Mouse (Mus musculus) right cerebral cortex, adult 18-20 months (tissue): ENCODE measurements around the gene Fam104a.
"Not testable (repeated sequence)": the region's sequence is repeated elsewhere in the genome, so short reads cannot be mapped to it uniquely, and the experiment has no call there.

Experiments
- DNase-seq: peaks from one replicate; pipeline ENCODE4 v3.0.0; 2022; ENCODE audit warnings: mixed read lengths

Fam104a gene

DNA sequence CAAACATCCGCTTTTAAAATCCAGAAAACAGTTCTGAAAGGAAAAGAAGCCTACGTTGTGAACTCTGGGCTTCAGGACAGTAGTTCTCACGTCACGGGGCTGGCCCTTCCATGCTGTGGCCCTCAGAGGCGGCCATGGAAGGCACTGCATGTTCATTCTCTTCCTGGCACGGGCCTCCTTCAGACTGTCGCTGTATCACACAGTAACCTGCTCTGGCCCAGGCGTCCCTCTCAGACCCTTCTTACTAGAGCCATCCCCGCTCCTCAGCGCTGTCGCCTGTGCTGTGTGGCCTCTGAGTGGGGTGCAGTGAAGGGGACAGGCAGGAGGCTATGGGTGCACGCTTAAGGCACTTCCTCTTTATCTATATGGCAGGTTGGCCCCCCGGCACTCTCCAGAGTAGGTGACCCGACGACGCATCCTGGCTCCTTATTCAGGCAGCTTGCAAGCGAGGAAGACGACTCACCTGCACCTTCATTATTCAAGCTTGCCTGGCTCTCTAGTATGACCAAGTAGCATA, 22.1 kb downstream of the Fam104a start:
- no peak for DNase-seq

DNA sequence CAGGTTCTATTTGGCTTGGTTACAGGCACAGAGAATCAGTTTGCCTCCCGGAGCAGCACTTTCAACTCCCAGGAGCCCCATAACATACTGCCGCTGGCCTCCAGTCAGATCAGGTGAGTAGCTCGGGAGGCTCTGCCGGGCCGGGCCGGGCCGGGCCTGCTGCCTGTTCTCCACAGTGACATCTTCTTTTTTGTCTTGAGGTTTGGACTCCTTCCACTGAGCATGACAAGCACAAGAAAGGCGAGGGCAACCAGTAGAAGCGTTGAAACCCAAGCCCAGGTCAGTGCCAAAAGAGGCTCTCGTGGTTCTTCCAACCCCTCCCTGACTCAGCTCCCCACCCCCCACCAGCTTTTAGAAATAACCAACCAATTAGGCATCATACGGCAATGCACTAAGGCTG, 23.0 kb downstream of the Fam104a start:
- no peak for DNase-seq

DNA sequence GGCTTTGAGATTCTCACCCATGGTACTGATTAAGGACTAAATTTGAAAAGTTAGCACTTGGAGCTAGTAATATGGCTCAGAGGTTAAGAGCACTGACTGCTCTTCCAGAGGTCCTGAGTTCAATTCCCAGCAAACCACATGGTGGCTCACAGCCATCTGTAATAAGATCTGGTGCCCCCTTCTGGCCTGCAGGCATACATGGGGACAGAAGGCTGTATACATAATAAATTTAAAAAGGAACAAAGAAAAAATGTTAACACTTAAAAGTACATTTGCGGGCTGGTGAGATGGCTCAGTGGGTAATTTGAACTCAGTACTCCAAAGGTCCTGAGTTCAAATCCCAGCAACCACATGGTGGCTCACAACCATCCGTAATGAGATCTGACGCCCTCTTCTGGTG, 23.7 kb downstream of the Fam104a start:
- DNase-seq: not testable (repeated sequence)

DNA sequence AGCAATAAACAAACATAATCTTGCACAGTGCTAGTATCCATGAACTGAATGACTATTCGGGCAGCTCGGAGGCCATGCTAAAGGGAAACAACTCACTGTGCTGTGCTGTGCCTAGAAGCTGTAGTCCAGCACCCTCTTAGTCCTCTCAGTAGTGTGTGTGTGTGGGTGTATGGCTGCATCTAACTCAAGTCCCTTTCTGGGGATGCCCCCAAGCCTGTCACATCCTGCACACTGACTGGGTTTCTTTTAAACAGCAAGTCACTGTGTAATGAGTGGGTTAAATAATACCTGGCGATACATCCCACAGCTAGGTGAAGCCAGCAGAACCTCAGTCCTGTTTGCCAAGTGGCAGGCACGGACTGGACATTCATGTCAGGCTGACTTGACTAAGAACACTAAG, 25.2 kb downstream of the Fam104a start:
- DNase-seq: no peak

DNA sequence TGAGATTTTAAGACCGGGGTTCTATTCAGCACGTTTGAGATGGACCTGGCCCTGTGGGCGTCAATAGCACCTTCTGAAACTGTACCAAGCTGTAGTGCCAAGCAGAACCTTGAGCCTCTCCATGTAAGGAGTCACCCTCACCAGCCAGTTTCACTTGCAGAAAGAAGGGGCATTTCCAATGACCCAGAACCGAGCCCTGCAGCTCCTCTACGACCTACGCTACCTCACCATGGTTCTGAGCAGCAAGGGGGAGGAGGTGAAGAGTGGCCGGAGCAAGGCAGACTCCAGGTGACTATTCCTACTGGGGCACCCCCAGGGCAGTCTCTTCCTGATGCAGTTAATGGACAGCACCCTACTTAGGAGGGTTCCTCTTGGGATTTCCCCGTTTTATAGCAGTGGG, 25.6 kb downstream of the Fam104a start:
- DNase-seq: no peak

DNA sequence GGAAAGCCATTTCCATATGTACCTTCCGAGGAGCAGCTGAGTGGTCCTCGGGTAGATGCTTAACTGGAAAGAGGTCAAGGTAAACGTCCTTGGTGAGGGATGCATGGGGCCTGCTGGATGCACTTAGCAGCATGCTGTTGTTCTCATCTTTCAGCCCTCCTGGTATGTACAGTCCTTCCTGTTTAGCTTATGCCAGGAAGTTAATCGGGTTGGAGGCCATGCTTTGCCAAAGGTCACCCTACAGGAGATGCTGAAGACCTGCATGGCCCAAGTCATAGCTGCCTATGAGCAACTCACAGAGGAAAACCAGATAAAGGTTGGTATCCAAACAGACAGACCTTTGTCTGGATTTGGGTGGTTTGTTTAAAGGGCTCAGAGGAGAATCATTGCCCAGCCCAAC, 26.7 kb downstream of the Fam104a start:
- DNase-seq: no peak

DNA sequence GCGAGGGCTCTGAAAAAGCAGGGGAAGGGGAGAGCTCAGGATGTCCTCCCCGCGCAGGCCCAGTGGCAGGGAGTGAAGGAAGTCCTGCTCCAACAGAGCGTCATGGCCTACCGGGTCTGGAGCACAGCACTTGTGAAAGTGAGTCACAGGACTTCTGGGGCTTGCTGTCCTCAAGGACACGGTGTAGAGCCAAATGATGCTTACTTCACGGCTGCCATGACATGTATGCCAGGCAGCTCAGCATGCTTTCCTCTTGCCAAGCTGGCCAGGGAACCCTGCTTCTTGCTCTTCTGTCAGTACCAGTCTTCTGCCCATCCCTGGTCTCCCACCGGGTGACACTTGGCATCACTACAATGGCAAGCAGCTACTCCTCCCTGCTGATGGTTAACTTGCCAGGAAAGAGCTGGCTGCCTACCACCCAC, 27.4 kb downstream of the Fam104a start:
- no peak for DNase-seq

DNA sequence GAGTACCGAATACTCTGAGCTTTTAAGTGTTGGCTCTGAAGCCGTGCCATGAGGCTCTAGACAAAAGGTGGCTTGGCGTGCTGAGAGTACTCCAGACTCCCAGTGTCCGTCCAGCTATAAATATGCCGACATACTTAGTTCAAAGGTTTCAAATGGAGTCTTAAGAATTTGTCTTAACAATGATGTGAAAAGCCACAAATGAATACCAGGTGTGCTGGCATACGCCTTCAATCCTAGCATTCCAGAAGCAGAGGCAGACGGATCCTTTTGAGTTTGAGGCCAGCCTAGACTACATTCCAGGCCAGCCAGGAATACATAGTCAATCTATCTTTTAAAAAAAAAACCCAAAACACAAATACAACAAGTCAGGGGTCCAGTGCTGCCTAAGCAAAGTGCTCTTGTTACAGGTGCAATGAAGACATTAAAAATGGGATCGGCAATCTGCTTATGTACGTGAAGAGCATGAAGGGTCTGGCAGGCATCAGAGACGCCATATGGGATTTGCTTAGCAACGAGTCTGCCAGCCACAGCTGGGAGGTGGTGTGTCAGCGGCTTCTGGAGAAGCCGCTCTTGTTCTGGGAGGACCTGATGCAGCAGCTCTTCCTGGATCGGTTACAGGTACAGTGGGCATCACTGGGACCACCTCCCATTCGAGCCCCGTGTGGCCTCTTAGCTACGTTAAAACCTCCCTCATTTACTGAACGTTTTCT, 29.2 kb downstream of the Fam104a start:
- peak; percentile 65 for DNase-seq

DNA sequence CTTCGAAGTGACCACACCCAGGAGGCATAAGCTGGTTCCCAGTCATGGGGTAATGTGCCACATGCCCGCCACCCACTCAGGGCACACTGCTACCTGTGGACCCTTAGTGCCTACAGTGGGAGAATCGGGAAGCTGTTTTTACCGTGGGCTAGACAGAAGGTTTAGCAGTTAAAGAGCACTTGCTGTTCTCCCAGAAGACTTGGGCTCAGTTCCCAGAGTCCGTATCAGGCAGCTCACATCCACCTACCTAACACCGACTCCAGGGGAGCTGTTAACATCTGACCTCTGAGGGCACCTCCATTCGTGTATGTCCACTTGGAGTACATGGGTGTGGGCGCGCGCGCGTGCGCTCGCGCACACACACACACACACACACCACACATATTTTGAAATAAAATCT, 29.9 kb downstream of the Fam104a start:
- DNase-seq: no peak

DNA sequence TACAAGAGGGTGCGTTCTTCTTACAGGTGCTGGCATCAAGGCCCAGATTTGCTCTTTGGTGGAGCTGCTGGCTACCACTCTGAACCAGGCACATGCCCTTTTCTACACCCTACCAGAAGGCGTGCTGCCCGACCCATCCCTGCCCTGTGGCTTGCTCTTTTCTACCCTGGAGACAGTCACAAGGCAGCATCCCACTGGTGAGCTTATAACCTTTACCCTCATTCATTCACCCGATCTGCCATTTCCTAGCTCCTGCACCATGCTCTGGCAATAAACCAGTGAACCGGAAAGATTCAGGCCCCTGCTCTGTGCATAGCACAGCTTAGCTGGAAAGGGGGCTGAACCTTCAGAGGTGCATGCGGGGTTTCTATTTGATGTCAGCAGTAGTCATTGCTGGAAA, 31.4 kb downstream of the Fam104a start:
- no peak for DNase-seq

DNA sequence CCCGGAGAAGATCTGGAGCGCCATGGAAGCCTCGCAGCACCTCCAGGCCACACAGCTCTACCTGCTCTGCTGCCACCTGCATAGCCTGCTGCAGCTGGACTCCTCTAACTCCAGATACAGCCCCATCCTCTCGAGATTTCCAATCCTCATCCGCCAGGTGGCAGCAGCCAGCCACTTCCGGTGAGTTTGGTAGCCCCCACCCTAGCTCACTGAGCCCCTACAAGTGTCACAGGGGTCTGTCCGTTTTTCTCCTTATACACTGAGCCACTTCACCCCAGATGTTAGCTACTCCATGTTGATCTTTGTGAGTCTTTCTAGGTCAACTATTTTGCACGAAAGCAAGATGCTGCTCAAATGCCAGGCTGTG, 32.1 kb downstream of the Fam104a start:
- DNase-seq: no peak

DNA sequence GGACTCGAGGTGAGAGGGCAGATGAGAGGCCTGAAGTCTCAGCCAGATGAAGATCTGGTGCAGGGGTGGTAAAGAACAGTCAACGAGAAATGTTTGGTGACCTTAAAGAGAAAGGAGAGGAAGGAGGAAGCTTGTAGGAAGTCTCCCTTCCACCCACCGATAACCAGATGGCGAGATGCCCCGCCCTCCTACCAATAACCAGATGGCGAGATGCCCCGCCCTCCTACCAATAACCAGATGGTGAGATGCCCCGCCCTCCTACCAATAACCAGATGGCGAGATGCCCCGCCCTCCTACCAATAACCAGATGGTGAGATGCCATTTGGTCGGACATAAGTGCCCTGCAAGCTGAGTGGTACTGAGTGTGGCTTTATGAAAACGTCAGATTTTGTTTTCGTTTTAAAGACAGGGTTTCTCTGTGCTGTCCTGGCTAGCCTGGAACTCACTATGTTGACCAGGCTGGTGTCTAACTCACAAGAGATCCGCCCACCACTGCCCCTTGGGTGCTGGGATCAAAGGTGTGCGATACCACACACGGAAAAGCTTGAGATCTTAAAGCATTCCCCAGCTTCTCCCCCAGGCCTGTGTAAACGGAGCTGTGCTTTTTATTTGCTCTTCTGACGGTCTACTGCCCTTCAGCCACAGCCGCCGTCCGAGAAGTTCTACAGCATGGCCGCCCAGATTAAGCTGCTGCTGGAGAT, 32.6 kb downstream of the Fam104a start:
- DNase-seq: no peak

DNA sequence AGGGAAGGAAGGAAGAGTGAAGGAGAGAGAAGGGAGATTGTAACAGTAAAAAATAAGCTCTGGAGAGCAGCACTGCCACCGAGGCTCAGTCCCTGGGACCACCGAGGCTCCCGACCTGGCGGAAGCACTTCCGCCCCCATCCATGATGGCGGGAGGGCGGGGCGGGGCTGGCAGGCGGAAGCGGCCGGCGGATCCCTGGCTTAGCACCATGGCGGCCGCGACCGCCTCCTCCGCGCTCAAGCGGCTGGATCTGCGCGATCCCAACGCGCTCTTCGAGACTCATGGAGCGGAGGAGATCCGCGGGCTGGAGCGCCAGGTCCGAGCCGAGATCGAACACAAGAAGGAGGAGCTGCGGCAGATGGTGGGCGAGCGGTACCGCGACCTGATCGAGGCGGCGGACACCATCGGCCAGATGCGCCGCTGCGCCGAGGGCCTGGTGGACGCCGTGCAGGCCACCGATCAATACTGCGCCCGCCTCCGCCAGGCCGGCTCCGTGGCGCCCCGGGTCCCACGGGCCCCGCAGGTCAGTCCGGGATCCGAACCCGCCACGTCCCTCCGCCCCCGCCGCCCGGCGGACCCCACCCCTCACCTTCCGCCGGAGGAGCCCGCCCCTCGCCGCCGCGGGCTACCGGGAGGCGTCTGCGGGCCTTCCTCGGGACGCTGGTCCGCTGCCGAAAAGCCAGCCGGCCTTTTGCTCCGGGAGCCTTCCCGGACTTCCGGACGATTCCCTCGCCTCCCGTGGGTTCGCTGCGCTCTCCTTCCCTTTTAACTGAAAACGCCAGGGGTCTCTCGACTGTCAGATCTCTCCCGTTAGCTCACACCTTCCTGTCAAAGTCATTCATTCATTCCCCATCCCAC, 34.4 kb downstream of the Fam104a start, which contains the start of gene Slc39a11:
Gene Slc39a11, minus strand, starts transcription at position 727 of the 858 bp plus-strand sequence.
- peak; percentile 66 for DNase-seq

DNA sequence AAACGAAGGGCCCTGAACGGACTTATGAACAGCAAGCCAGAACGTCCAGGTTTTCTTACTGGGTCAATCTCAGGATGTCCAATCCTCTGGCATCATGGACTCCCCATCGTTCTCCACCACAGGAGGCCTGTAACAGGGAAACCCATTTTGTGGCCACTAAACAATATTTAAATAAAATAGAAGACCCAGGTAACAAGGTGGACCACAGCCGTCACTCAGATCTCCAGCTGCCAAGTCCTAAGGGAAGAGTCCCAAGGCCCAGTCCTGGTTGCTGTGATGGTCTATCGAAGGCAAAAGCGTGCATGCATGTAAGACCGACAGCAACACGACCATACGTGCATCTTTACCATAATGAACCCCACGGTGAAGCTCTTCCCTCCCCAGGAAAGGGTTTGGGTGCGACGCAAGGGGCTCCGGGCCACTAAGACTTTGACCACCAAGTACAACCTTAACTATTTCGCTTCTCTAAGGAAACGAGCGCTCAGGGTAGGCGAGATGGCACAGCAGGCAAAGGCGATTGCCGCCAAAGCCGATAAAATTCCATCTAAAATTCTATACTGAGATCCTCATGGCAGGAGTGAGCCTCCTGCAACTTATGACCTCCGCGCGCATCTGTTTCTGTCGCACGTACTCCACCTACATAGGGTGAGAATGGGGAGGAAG, 35.1 kb downstream of the Fam104a start, which contains the start of gene Cog1:
Gene Cog1, plus strand, starts transcription at position 480 of the 663 bp plus-strand sequence.
- DNase-seq: no peak

DNA sequence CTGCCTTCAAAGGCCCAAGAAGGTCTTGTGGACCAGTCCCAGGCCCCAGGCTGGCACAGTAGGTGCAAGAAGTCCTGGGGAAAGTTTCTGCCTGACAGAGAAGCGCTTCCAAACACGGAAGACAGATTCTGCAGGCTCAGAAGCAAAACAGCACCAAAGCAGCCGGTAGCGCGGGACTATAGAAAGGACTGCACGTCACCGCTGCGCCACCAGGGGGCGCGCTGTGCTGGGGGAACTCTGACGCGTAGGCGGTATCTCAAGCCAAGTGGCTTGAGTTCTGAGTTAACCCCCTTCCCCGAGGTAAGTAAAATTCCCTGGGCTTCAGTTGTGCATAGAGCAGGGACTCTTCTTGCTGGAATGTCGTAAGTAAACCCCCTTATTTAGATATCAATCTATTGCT, 35.8 kb downstream of the Fam104a start:
- peak; percentile 81 for DNase-seq

DNA sequence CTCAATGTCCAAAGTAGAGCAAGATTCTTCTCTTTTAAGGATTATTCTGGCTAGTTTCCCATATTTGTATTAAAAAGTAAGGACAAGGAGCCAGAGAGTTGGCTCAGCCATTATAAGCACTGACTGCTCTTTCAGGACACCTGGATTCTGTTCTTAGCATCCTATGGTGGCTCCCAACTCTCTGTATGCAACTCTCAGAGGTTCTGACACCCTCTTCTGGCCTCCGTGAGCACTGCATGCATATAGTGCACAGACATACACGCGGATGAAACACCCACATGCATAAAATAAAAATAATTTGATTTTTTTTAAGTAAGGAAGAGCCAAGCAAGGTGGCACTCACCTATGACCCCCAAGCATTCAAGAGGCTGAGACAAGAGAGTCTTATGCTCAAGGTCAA, 38.8 kb downstream of the Fam104a start:
- DNase-seq: no peak

DNA sequence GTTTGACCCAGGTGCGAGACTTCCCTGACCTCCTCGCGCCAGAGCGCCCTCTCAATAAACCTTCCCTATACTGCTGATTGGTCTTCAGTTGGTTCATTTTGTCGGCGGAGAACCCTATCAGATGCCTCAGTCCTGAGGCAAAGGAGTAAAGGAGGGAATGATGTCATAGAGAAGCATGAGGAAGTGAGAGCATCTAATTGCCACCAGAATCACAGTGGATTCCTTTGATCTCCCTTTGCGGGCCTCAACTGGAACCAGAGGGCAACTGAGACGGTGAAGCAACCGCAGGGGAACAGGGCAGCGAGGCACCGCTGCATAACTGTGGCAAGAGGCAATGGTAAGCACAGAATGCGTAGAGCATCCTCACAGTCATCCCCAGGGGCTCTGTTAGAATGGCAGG, 45.3 kb downstream of the Fam104a start:
- no peak for DNase-seq

DNA sequence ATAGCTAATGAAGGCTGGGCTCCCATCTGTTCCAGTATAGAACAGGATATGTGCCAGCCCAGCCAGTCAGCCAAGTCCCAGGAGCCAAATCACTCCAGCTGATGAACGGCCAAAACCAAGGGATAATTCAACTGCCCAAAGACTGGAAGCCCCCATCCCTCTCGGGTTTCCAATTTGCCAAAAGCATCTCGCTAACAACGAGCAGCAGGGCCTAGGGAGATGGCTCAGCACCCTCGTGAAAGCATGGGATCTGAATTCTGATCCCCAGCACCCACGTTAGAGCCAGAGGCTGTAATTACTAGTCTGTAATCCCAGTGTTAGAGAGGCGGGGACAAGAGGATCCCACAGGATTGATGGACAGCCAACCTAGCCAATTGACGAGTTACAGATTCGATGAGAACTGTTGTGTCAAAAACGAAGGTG, 49.2 kb downstream of the Fam104a start:
- DNase-seq: no peak

DNA sequence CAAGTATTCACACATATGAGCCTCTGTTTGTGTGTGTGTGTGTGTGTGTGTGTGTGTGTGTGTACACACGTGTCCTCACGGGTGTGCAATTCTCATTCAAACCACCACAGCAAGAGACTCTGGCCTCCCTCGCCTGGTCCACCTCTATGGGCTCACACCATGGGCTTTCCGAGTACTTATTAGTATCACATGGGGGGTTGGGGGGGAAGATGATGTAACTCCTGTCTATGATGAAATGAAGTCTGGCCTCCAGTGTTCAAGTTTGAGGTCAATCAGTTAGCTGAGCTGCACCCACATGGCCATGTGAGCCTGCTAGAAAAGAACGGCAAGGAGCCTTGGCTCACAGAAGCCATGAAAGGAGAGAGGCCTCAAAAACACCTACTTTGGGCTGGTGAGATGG, 50.6 kb downstream of the Fam104a start:
- no peak for DNase-seq

DNA sequence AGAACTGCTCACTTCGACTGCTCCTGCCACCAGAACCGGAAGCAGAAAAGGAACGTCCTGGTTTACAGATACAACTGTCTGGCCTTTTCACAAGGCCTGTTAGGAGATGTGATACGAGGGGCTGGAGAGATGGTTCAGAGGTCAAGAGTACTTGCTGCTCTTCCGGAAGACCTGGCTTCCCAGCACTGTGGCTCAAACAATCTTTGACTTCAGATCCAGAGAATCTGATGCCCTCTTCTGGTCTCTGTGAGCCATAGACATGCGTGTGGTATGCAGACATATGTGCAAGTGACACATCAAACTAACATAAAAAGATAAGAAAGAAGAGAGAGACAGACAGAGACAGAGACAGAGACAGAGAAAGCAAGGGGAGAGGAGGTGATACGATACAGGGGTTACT, 51.7 kb downstream of the Fam104a start:
- DNase-seq: no peak

DNA sequence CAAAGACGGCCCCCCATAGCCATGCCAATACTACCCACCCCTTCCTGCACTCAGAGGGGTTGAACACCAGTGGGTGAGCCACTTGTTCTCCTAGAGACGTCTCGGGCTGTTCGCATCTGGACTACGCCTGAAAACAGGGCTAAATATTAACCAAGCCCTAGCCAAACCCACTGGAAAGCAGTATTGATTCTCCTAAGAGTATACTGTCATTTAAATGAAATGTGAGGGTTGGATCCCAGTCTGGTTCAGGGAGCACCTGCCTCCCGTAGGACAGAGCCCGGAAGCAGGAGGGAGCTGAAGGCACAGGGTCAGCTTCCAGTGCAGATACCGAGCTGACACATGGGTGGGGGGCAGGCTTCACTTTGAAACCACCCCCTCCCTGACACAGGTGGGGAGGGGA, 52.1 kb downstream of the Fam104a start:
- DNase-seq: no peak

DNA sequence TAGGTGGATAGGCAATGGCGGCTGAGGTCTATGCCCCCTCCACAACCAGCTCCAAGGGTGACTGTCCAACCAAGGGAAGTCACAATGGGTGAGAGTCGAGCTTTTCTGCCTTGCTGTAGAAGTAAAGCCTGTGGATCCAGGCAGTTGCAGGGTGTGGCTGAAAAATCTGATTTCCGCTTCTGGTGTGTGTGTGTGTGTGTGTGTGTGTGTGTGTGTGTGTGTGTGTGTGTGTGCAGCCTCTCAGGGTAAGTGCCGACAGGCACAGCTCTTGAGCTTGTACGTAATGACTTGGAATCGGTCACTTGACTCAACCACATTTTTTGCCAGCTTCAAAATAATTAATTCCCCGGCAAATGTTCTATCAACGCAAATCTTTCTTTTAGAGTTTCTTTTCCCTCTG, 52.7 kb downstream of the Fam104a start:
- DNase-seq: no peak

DNA sequence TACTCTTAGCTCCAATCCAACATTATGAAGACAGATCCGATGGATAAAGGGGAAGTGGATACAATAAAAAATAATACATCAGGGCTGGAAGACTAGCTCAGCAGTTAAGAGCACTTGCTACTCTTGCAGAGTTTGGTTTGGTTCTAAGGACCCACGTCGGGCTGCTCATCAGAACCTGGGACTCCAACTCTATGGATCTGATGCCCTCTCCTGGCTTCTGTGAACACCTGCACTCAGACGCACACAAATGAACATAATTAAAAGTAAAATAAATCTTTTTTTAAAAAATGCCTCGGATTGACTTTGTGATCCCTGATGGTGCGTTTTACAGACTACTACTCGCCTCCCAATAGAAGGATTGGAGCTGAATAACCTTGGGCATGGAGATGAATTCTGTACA, 53.3 kb downstream of the Fam104a start:
- no peak for DNase-seq
